Mouse (Mus musculus) neutrophil, adult 5-6 weeks (primary cell): Measurements from ENCODE around the gene Fgfr2. TPM values are rescaled to one million over a fixed set of nuclear protein-coding genes. Genes with fewer than 3 reads are reported as not detected.
"Not testable (repeated sequence)": the region's sequence is repeated elsewhere in the genome, so short reads cannot be mapped to it uniquely, and the experiment has no call there.

Experiments
- ATAC-seq: fragments of 151-379, 151-347 bp; 2 replicates; pipeline ENCODE4 v1.8.0; 2017; ENCODE audit warnings: mild to moderate bottlenecking, moderate TSS enrichment; ENCODE audit not compliant: insufficient number of reproducible peaks, poor library complexity, low FRiP score, severe bottlenecking; ENCODE audit errors: extremely low read depth
- total RNA-seq: library from RNA; stranded (forward); fragments of 200-1000 nt; gene quantifications from 2 replicates; pipeline ENCODE4 v1.2.3, GENCODE M21; 2017

The Fgfr2 gene
- total RNA-seq, 1 experiment from 2014 or later = not detected

DNA sequence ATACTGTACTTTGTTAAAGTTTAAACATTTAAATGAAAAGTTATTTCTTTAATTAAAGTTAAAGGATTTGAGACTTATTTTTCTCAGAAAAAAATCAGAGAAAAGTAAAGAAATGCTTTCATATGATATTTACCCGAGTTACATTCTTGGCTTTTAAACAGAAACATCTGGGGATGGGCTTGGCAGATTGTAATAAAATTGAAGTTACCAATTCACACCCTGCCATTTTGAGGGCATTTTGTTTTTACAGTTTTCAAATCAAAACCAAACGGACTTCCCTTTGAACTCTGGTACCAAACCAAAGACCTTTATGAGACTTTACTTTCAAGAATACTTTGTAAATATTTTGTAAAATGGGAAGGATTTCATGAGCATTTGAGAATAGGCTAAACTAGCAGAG, 2697.2 kb downstream of the Fgfr2 start:
- no peak for ATAC-seq

DNA sequence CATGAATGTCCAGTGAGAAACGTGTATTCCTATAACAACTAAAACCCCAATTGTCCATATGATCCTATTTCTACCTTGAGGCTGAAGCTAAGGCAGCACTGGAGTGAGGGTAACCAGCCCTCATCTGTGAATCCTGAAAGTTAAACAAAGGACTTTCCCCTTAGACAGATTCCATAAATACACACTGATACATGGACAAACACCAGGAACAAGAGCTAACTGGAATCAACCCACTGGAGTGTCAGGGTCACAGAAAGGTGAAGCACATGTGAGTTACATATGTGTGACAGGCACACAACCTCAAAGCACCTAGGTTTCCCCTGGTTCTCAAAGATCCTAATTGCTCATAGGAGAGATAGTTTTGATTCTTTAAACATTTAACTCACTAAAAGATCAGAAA, 2703.2 kb downstream of the Fgfr2 start:
- no peak for ATAC-seq

DNA sequence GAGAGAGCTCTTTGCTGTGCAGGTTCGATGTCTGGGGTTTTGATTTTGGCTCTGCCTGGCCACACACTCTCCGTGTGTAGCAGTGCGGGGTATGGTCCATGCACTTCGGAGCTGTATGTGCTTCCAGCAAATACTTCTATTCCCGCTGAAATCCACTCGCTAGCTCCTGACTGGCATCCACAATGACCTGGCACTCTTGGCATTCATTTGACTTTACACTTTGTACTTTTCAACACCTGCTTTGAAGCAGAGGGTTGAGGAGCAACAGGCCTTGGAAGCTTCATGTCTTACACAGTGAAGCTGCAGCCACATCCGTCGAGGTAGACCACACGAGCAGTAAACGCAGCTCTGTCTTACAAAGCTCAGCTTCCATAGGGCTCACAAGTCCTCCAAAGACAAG, 2715.5 kb downstream of the Fgfr2 start:
- no peak for ATAC-seq

DNA sequence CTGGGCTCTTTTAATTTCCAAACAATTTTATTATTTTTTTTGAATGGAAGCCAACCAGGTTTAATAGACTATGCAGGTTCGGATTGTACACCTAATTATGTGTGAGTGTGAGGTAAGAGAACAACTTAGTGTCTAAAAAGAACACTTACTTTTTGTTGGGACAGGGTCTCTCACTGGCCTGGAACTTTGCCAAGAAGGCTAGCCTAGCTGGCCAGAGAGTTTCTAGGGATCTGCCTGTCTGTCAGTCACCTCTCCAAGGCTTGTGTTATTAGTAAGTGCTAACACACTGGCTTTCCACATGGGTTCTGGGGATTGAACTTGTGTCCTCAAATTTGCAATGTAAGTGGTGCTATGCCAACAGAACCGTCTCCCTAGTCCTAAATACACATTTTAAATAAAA, 2719.8 kb downstream of the Fgfr2 start:
- ATAC-seq = no peak

DNA sequence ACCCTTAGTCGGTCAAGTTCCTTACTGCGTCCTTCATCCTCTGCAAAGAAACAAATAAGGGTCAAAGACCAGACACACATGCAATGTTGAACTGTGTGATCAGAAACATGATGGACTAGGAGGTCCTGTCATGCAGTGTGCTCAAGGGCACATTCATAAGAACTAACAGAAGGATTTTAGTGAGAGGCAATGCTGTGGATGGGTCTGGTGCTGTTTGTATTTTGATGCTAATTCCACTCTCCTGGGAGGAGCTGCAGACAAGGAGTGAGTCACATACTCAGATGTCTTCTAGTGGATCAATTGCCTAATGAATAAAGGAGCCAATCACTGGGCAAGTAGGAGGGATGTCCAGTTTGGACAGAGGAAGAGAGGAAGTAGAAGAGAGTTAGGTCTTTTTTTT, 2728.5 kb downstream of the Fgfr2 start:
- no peak for ATAC-seq

DNA sequence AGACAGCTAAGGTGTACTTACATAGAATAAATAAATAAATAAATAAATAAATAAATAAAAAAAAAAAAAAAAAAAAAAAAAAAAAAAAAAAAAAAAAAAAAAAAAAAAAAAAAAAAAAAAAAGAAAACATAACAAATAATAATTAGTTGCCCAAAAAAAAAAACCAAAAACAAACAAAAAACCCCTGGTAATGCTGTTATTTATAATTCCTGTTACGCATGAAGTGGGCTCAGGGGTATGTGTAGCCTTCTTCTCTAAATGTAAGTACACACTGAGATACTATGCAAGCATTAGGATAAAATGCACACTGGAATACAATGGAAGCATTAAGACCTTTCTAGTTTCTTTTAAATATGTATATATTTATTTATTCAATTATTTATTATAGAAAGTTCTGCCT, 2733.1 kb downstream of the Fgfr2 start:
- ATAC-seq = not testable (repeated sequence)

DNA sequence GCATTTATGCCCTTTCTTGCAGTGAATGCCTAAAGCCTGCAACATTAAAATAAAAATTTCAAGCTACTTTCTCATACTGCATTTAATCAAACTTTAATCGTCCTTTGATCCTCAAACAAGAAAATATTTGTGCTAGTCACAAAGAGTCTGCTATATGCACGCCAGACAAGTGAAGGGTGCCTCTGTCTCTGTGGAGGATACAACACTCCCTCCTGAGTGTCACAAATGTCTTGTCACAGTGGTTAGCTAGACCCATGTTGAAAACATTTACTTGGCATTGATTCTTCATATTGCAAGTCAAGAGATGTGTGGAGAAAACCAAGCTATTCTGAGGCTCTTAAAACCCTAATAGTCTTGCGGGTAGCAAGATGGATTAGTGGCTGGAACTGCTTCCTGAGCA, 2736.8 kb downstream of the Fgfr2 start:
- ATAC-seq = no peak

DNA sequence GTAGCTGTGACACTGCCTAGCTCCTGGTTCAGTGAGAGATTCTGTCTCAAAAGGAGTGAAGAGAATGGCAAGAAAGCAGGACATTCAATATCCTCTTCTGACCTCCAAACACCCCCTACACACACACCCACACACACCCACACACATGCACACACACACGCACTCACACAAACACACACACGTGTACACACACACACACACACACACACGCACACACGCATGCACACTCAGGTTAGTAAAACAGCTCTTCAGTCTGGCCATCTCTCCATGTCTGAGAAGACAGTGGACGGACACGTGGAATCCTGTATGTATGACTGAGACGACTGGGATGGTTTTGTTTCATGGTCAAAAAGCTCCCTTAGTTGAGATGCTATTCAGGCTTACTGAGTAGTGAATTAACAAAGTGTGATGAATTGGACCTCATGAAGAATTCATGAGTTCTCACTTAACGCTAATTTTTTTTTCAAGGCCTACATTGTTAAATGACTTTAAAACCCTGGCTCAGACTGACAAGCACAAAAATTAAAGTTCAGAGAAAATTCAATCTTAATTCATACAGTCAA, 2737.3 kb downstream of the Fgfr2 start:
- no peak for ATAC-seq

DNA sequence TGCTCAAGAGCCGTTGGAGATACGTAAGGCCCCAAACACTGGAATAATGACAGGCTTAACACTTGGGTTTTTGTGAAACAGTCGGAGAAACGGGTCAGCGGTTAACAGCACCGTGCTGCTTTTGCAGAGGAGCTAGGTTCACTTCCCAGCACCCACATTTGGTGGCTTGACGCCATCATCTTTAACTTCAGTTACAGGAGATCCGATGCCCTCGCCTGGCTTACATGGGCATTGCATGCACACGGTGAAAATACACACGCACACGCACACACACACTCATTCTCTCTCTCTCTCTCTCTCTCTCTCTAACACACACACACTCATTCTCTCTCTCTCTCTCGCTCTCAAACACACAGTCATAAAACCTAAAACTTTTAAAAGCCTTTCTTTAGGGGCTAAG, 2741.0 kb downstream of the Fgfr2 start:
- no peak for ATAC-seq

DNA sequence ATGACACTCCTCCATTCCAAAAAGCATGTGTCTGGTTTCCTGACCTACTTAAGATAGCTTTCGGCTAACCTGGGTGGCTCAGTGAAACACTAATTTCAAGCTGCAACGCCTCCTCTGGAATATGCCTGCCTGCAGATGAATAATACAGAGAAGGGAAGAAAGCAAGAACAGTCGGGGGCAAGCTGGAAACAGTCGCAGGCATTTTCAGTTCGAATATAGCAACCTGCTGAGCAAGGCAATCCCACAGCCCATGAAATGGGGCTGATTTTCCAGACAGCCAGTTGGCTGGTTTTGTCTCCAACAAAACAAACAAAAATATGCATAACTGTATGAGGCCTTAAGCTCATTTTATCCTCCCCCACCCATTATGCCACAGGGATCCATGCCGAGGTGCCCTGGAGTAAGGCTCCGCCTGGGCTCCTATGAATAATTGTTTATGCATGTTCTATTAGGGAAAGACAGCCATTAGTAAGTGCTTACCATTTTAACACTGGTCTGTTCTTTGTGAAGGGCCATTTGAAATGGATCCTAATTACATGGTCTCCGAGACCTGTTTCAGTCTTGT, 2741.7 kb downstream of the Fgfr2 start:
- ATAC-seq = no peak

DNA sequence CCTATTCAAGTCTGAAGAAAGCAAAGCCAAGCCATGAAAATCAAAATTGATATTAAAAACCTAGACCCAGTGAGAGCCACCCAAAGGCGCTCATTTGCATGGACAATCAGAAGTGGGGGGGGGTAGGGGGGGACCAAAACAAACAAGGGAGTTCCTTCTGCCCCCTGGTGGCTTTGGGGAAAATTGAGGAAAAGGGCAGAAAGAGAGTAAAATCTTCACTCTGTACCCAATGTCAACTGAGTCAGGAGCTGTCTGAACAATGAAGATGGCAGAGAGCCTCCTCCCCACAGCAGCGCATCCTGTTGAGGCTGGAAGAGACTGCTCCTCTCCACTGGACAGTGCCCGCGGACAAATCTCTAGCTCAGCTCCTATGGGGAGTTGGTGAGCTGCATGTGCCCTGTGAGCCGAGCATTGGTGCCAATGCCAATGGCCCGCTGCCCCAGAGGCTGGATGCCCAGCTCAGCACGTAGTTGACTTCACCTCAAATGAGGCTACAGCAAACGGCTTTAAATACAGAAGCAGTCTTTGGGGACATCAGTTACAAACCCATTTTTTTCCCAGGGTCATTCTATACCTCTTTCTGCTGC, 2742.3 kb downstream of the Fgfr2 start:
- ATAC-seq = no peak

DNA sequence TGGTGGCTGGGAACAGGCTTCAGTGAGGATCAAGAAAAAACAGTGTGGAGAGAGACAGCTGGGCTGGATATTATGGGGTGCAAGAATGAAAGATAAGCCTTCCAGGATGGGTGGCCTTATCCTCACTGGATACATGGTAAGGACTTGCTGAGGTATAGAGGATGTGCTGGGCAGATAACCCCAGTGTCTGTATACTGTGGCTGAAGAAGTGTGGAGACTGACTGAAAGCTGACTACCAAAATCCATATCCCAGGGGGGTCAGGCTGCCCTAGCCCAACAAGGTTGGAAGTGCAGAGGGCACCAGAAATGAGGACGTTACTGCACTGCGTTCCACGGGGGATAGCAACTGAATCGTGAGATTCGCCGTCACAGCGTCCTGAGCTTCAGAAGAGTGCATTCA, 2742.8 kb downstream of the Fgfr2 start:
- ATAC-seq = no peak

DNA sequence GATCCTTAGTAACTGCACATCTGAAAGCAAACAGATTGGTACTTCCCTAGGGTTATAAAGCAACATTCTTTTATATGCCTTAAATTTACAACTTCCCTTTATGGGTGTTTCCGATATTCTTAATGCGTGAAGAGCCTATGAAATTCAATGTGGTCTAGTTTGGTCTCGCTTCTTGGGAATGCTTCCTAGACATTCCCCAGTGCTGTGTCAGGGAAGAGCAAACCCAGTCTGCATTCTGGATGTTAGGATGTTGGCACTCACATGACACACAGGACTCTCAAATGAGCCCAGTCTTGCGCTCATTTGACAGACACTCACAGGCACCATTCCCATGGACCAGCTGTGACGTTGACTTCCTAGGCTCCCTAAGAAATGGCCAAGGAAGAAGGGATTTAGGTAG, 2743.3 kb downstream of the Fgfr2 start:
- no peak for ATAC-seq

DNA sequence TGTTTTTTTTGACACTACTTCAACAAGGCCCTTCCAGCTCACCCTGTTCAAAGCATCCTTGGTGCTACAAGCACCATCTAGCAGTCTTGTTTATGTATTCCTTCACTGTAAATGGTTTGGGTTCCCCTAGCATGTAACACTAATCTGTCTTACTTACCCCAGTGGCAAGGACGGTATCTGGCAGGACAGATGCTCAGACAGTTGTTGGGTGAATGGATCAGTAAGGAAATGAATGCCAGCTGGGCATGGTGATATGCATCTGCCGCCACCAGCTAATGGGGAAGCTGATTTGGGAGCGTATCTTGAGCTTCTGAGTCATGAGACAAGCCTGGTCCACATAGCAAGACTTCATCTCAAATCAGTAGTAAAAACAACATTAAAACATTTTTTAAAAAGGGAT, 2744.8 kb downstream of the Fgfr2 start:
- no peak for ATAC-seq

DNA sequence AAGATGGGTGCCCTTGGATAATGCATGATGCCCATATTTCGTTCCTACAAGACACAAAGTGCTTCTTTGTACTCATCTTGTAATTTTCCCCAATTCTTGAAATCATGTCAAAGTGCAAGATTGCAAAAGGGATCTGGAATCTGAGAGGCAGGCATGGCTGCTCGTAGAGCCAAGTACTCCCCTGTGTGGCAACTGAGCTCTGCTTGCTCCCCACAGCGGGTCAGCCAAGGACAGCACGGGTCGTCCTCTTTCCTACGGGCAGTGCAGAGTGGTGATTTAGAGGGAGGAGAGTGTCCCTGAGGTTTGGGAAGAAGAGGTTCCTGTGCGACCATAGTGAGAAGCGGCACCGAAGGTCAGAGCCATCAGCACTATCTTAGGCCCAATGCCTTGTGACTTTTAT, 2748.8 kb downstream of the Fgfr2 start:
- ATAC-seq = no peak

DNA sequence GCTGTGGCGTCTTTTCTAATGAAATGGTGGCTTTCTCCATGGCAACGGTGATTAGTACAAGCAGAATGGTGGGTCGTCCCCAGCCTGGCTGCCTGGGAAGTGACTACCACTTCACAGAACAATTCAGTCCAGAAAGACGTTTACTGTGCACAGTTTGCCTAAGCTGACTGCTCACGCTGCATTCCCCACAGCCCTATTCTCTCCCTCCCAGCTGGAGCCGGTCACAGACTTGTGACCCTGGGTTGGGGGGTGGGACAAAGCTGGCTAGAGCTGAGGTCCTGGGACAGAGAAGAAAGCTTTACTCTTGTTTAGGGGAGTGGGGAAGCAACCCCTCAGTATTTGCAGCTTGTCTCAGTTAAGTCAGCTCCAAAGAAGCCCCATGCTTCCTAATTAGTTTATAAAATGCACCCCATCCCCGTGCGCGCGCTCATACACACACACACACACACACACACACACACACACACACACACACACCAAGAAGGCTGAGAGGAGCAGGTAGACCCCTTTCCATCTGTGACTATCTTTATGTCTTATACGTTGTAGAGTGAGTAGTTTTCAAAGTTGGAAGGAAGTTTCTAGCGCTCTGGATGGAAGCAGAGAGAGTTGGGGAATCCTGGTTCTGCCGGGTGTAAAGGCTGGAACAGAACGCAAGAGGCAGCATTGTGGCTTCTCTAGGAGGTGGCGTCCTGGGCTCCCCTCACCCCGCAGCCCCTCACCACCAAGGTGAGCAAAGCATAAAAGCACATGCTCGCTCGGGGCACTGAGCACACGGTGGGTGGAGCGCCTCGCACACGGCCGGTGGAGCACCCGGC, 2754.1 kb downstream of the Fgfr2 start:
- ATAC-seq = no peak

DNA sequence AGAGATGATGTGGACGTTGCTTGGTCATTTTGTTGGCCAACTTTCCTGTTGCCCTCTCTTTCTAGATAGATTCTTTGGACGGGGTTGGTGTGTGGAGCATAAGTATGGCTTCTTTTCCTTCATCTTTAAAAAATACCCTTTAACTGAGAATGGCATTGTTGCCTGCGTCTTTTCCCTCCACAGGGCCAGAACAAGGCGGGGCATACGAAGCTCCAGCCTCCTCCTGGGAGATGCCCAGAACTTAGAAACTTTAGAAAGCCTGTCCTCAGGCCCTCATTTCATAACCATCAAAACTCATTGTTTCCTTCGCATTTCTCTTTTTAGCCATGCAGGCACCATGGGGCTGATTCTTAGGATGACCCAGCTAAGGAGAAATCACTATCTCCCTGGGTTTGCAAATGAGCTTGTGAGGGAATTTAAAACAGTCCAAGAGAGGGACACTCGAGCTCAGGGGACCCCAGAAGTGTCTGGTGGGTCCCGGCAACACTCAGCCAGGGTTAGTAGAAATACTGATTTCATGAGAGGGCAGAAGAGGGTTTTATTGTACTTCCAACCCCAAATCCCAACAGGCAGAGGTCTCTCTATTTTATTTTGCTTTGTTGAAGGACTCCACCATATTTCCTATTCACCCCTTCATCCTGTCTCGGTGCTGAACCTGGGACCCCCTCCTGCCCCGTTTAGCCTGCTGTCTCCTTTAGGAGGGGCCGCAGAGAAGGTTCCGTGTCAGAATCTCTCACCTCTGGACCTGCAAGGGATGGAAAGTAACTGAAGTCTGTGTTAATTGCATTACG, 2754.9 kb downstream of the Fgfr2 start:
- no peak for ATAC-seq

DNA sequence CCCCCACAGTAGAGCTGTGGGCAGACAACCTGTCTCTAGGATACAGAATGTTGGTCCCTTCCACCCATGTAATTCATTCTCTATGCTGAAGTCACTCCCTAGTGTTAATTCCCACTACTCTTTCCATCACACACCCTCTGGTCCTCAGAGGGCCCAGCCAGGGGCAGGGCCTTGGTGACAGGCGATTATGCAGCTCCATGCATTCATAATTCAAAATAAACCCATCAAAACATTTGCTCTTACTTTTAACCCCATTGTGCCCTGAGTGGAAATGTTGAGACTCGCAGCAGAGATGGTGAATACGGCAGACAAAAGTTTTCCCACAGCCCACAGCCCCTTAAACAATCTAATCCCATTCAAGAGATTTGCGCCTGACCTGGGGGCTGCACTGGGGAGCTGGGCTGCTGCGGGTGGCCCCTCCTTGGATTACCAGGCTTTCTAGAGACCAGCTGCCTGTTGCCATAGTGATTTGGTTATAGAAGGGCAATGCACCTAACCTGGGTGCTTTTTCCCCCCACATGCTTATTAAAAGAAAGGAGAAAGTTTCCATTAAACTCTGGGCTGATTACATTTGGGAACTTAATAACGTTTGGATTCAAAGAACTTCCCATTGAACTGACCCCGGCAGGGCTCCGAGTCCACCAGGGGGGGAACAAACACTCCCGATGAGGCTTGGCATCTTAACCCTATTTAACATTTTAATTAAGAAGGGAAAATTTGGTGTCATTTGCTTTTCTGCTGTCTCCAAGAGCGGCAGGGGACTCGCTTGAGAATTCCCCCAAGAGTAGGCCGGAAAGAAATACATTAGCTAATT, 2755.7 kb downstream of the Fgfr2 start:
- ATAC-seq = no peak

DNA sequence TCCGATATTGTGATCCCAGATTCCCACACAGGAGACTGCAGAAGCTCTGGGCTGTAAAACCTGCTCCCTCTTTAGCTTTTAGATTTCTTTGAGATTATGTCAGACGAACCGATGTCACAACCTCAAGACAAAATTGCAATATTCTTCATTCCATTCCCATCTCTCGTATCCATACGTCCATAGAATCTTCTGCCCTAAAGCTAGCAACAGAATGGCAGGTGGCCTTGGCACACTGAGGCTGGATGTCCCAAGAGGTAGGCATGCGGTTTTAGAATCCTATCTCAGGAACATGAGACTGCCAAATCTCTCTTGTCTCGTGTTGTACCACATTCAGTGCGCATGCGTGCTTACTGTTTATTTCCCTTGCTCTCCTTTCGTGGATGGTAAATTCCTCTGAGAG, 2757.4 kb downstream of the Fgfr2 start:
- ATAC-seq = no peak
